Mouse (Mus musculus) bone marrow, adult 2 months (tissue): Measurements from ENCODE around the gene Nup62.

Experiments used
- CTCF ChIP-seq: fragments of 200-500 bp; IDR thresholded peaks from 2 replicates; pipeline ENCODE4 v1.5.1; 2011; ENCODE audit warnings: low read length, control low read depth; ENCODE audit not compliant: control insufficient read depth, insufficient read depth
- POLR2A ChIP-seq: fragments of 200-500 bp; IDR thresholded peaks from 2 replicates; pipeline ENCODE4 v1.6.1; 2011; ENCODE audit warnings: low read depth, mild to moderate bottlenecking, control low read depth, low read length, borderline replicate concordance; ENCODE audit not compliant: control insufficient read depth

- TF ChIP-seq POLR2A (no peak), CTCF (no peak)
Measured at GRCm38 (mm10) chr7:44868919-44869696, 53.2 kb downstream of the Nup62 start.
